Mouse (Mus musculus) midbrain, postnatal 0 days (tissue): ENCODE results near the gene Sirpa. TPM values are rescaled to one million over a fixed set of nuclear protein-coding genes. Genes with fewer than 3 reads are reported as not detected.

Experiments
- ATAC-seq: fragments of 200-750 bp; cut with Nextera tagmentation; 2 replicates; pipeline ENCODE4 v1.8.0; 2017; ENCODE audit warnings: moderate number of reproducible peaks, mild to moderate bottlenecking, moderate TSS enrichment, moderate library complexity; ENCODE audit not compliant: low FRiP score
- DNase-seq: peaks from one replicate; pipeline ENCODE4 v3.0.0-alpha.2; 2015; ENCODE audit warnings: low spot score
- H3K27ac ChIP-seq: fragments of 300-500 bp; sonication (generic); 2 replicates; pipeline ENCODE4 v1.5.1; 2014; ENCODE audit warnings: low read depth, mild to moderate bottlenecking, low read length, mixed read lengths
- H3K27me3 ChIP-seq: fragments of 300-500 bp; sonication (generic); 2 replicates; pipeline ENCODE4 v1.6.1; 2014; ENCODE audit warnings: low read length, control low read depth, mixed read lengths; ENCODE audit not compliant: insufficient read depth
- H3K36me3 ChIP-seq: fragments of 300-500 bp; sonication (generic); 2 replicates; pipeline ENCODE4 v1.6.1; 2014; ENCODE audit warnings: low read length, control low read depth, mixed read lengths; ENCODE audit not compliant: insufficient read depth
- H3K4me1 ChIP-seq: fragments of 300-500 bp; sonication (generic); 2 replicates; pipeline ENCODE4 v1.6.1; 2014; ENCODE audit warnings: mild to moderate bottlenecking, control low read depth, antibody characterized with exemption, low read length, mixed read lengths; ENCODE audit not compliant: insufficient read depth
- H3K4me2 ChIP-seq: fragments of 300-500 bp; sonication (generic); 2 replicates; pipeline ENCODE4 v1.6.1; 2014; ENCODE audit warnings: low read depth, mild to moderate bottlenecking, low read length, mixed read lengths; ENCODE audit not compliant: poor library complexity, severe bottlenecking
- H3K4me3 ChIP-seq: fragments of 300-500 bp; sonication (generic); 2 replicates; pipeline ENCODE4 v1.5.1; 2014; ENCODE audit warnings: low read depth, mild to moderate bottlenecking, low read length, moderate library complexity
- H3K9ac ChIP-seq: fragments of 300-500 bp; sonication (generic); replicated peaks from 2 replicates; pipeline ENCODE4 v1.6.1; 2014; ENCODE audit warnings: mild to moderate bottlenecking, low read length, moderate library complexity, mixed read lengths; ENCODE audit not compliant: poor library complexity, severe bottlenecking
- H3K9me3 ChIP-seq: fragments of 300-500 bp; sonication (generic); 2 replicates; pipeline ENCODE4 v1.6.1; 2016; ENCODE audit warnings: low read length, control low read depth
- CTCF ChIP-seq: IDR thresholded peaks from 2 replicates; pipeline ENCODE4 v1.5.1; 2016; ENCODE audit warnings: antibody characterized with exemption, mild to moderate bottlenecking
- WGBS: fragments of 180-500 bp; shearing (Covaris S2); extraction: QIAGEN DNeasy Blood & Tissue Kit; methylation state at CpG from one replicate; pipeline ENCODE4 v1.1.7; 2014; 5-methylcytosine and 5-hydroxymethylcytosine counted together
- polyA plus RNA-seq: library from polyadenylated mRNA; unstranded; fragments of >200 nt; fragmentation: Nextera tagmentation; extraction: Ambion mirVana; gene quantifications from 2 replicates; pipeline ENCODE4 v1.2.1, GENCODE M21; 2015
- total RNA-seq: library from RNA; depleted of rRNA; stranded (reverse); fragments of >200 nt; gene quantifications from 2 replicates; pipeline ENCODE4 v1.2.3, GENCODE M21; 2014

Gene Sirpa
- total and polyA plus RNA-seq, 2 experiments from 2014 or later, result 55.7 to 109 TPM

DNA sequence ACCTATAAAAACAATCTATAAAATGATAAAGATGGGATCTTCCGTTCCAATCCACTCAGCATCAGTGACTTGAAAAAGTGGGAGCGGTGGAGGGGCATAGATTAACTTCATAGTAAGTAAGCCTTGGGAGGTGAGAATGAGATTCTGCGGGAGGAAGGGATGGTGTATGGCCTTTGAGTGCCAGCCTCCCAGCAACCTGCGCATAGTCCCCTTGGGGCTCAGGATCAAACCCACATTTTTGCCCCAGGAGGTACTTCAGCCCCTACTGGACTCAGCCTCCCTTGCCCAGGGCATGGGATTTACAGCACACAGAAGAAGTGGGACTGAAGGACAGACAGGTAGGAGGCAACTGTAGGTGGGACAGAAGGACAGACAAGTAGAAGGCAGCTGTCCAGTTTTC is 2.6 kb downstream of the Sirpa start:
- TF ChIP-seq CTCF, result no peak
- DNase-seq (no peak), ATAC-seq (no peak)
- WGBS, result 65% methylated on average over 4 of the region's 4 CpGs
- H3K9ac ChIP-seq, result peak overlapping the region; percentile 82; the same call in 1 of the 2 replicates
- H3K4me1 ChIP-seq, result peaks cover 26% of the 10 kb centered on the region
- peak overlapping the region; percentile 84; the same call in 1 of the 2 replicates for H3K4me3 ChIP-seq
- H3K27ac ChIP-seq, result no peak overlapping the region
- H3K36me3 ChIP-seq, result no peaks in the 10 kb centered on the region
- H3K4me2 ChIP-seq, result peak overlapping the region; percentile 87
- H3K9me3 ChIP-seq, result no peaks in the 10 kb centered on the region
- H3K27me3 ChIP-seq, result no peaks in the 10 kb centered on the region

DNA sequence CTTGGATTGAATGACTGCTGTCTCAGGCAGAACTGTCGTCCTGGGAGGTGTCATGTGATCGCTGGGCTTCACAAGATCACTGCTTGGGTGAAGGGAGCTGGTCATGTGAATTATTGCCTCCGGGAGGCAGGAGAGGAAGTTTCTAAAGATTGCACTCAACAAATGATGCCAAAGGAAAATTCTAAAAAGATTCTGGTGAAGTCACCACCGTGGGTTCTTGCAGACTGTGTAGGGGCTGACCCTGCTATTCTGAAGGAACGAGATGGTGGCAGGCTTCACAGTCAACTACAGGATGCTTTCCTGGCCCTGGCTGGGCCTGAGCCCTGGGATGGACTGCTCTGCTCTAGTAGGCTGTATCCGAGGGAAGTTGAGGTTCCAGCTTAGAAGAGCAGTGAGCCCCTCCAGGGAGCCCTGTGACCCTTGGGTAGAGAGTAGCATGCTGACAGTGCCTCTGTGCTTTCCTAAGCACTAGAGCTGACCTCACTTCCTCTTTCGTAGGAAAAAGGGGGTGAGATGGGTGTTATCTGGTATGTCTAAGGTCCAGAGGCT is 3.1 kb downstream of the Sirpa start:
- no peak for TF ChIP-seq CTCF
- Histone ChIP-seq H3K27me3 (no peaks in the 10 kb centered on the region), H3K27ac (no peak overlapping the region), H3K9ac (no peak overlapping the region), H3K4me1 (peaks cover 26% of the 10 kb centered on the region), H3K4me2 (peak overlapping the region; percentile 87), H3K4me3 (peak overlapping the region; percentile 84; the same call in 1 of the 2 replicates), H3K9me3 (no peaks in the 10 kb centered on the region), H3K36me3 (no peaks in the 10 kb centered on the region)
- 61% methylated on average over 7 of the region's 7 CpGs for WGBS
- ATAC-seq (no peak), DNase-seq (no peak)

DNA sequence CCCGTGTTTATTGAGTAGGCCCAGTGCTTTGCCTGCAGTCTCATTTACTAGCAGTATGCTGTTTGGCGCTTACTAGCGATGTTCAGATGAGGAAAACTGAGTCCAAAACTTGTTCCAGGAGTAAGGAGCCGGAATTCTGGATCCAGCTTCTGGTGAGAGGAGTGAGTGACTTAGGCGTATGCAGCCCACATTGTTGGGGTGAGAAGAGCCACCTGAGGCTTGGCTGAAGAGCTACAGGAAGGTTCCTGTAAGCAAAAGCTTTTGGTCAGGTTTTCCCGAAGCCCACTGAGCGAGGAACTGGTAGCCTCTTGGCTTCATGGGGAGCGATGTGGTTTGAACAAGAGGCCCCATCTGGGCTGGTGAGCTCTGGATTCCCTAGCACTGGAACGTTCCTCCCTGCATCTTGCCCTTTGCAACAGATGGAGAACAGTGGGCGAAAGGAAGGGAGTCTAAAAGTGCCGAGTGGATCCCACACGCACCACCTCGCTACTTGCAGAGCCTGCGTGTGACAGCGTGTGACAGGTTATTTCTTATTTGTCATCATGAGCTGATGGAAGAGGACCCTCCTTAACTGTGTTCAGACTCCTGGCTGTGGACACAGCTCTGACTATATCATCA is 4.0 kb downstream of the Sirpa start:
- WGBS, result 87% methylated on average over 15 of the region's 15 CpGs
- peaks cover 26% of the 10 kb centered on the region for H3K4me1 ChIP-seq

DNA sequence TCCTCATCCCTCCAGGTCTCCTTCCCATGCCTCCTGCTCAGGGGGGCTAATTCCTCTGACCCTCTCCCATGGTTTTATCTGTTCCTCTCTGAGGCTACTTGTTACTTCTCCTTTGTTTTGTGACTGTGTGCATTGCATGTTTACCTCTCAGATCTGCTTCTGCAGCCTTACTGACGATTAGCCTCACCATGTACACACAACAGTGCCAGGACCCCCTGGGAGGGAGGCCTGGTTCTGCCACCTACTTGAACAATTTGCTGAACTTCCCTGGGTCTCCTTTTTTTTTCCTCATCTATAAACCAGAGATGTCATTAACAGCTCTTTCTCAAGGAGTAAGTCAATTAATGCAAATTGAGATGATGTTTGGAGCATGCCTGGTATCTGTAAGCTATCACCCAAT is 4.9 kb downstream of the Sirpa start:
- DNase-seq (no peak), ATAC-seq (no peak)
- Histone ChIP-seq H3K4me3 (no peak overlapping the region), H3K27me3 (no peaks in the 10 kb centered on the region), H3K27ac (no peak overlapping the region), H3K4me2 (no peak overlapping the region), H3K9me3 (no peaks in the 10 kb centered on the region), H3K36me3 (no peaks in the 10 kb centered on the region), H3K9ac (no peak overlapping the region), H3K4me1 (peaks cover 23% of the 10 kb centered on the region)
- 48% methylated on average over 1 of the region's 1 CpGs for WGBS
- no peak for TF ChIP-seq CTCF

More for the DNA sequence above, 4.0 kb downstream of the Sirpa start:
- no peak overlapping the region for H3K4me3 ChIP-seq
- no peak for ATAC-seq
- no peaks in the 10 kb centered on the region for H3K9me3 ChIP-seq
- no peak overlapping the region for H3K9ac ChIP-seq
- no peak overlapping the region for H3K4me2 ChIP-seq
- H3K27ac ChIP-seq, result no peak overlapping the region
- TF ChIP-seq CTCF, result no peak
- DNase-seq, result no peak
- H3K36me3 ChIP-seq, result no peaks in the 10 kb centered on the region
- H3K27me3 ChIP-seq, result no peaks in the 10 kb centered on the region

DNA sequence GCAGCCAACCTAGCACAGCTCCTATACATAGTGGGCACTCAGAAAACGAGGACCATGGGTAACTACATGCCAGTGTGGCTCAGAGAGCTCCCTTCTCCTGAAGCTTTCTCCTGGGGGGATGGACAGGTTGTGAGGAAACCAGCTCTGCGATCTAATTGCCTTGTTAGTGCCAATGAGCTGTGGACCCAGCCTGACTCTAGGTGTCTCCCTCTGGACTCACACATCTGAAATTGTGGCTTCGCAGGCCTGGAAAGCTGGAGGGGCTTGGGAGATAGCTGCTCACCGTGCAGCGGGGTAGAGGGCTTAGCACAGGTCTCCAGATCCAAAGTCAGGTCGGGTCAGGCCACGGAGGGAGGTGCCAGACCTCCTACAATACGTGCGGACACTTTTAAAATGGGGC is 5.5 kb downstream of the Sirpa start:
- no peaks in the 10 kb centered on the region for H3K27me3 ChIP-seq
- H3K9me3 ChIP-seq, result no peaks in the 10 kb centered on the region
- H3K4me2 ChIP-seq, result no peak overlapping the region
- 64% methylated on average over 9 of the region's 9 CpGs for WGBS
- no peak overlapping the region for H3K9ac ChIP-seq
- TF ChIP-seq CTCF, result peak; percentile 19; the same call in 1 of the 2 replicates
- DNase-seq, result no peak
- no peak overlapping the region for H3K4me3 ChIP-seq
- no peak for ATAC-seq
- H3K27ac ChIP-seq, result no peak overlapping the region
- no peaks in the 10 kb centered on the region for H3K36me3 ChIP-seq
- peaks cover 23% of the 10 kb centered on the region for H3K4me1 ChIP-seq

DNA sequence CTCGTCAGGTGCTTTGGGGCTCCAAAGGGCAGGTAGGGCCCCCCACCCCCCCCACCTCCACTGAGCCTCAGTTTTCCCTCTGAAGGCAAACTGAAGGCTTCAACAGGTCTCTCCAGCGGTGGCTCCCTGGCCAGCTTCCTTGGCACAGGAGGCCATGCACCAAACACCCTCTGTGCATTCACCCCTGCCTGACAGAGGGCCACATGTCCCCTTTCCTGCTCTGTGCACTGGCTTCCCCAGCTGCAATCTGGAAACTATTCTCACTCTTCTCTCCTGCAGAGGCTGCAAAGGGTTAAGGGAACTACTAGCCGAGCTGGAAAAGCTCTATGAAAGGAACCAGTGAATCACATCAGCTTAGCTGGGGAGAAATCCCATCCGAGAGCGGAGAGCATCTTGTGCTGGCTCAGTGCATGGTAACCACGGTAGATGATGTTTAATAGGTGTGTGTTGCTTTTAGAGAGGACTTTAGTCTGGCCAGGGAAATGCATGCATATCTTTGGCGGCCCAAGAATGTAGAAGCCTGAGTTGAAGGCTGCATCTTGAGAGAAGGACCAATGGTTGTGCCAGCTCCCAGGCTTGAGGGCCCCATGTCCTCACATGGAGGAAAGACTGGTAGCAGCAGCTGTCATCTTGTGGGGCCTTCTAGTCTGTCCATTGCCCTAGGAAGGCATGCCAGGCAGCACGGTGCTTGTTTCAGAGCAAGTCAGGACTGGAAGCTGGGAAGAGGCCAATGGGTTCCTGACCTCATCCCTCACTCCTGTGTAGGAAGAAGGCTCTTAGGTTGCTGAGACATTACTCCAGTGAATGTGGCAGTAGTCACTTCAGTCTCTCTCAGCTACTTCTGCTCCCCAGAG is 6.8 kb downstream of the Sirpa start:
- H3K9me3 ChIP-seq, result no peaks in the 10 kb centered on the region
- ATAC-seq (no peak), DNase-seq (no peak)
- no peak for TF ChIP-seq CTCF
- WGBS, result 31% methylated on average over 8 of the region's 8 CpGs
- H3K4me2 ChIP-seq, result peak overlapping the region; percentile 6; the same call in 1 of the 2 replicates
- H3K9ac ChIP-seq, result no peak overlapping the region
- no peak overlapping the region for H3K27ac ChIP-seq
- H3K4me1 ChIP-seq, result peaks cover 20% of the 10 kb centered on the region
- H3K36me3 ChIP-seq, result no peaks in the 10 kb centered on the region
- no peak overlapping the region for H3K4me3 ChIP-seq
- H3K27me3 ChIP-seq, result no peaks in the 10 kb centered on the region
